Mouse (Mus musculus) frontal cortex, postnatal 36 days (tissue): ENCODE data around the gene Olfr18.
"Not testable (repeated sequence)": the region's sequence is repeated elsewhere in the genome, so short reads cannot be mapped to it uniquely, and the experiment has no call there.

ENCODE experiments used
- DNase-seq, 2 experiments: peaks; one replicate each; pipeline ENCODE4 v3.0.0; 2022; ENCODE audit warnings: low spot score in 2 of 2

Gene Olfr18

GRCm38 (mm10) chr9:20335994-20336393, at the start of gene Olfr18:
Gene Olfr18 (minus strand): TSS chr9:20336094.
- DNase-seq, result no peak

GRCm38 (mm10) chr9:20385343-20385703, 49.4 kb upstream of the Olfr18 start:
- DNase-seq, result no peak

GRCm38 (mm10) chr9:20384532-20385342, 48.8 kb upstream of the Olfr18 start, which contains the start of gene Zfp560:
Gene Zfp560 (minus strand): TSS chr9:20385177.
- DNase-seq, result peak; percentile 88

- no peak for DNase-seq
These were observed 47.8 kb upstream of the Olfr18 start for GRCm38 (mm10) chr9:20383659-20384058.

GRCm38 (mm10) chr9:20374712-20375111, 38.8 kb upstream of the Olfr18 start:
- DNase-seq, result no peak

- no peak for DNase-seq
These were observed 31.4 kb upstream of the Olfr18 start for GRCm38 (mm10) chr9:20367311-20367710.

- DNase-seq, result no peak
These were observed 12.6 kb upstream of the Olfr18 start for GRCm38 (mm10) chr9:20348501-20348900.

GRCm38 (mm10) chr9:20298232-20298631, 37.7 kb downstream of the Olfr18 start, which contains the start of gene Olfr873:
Gene Olfr873 (plus strand): TSS chr9:20298532.
- DNase-seq, result no peak

GRCm38 (mm10) chr9:20295562-20295961, 40.3 kb downstream of the Olfr18 start:
- DNase-seq, result not testable (repeated sequence)

GRCm38 (mm10) chr9:20282051-20282450, 53.8 kb downstream of the Olfr18 start, which contains the start of gene Olfr39:
Gene Olfr39 (plus strand): TSS chr9:20282351.
- no peak for DNase-seq
